Mouse (Mus musculus) ovary, postnatal 36 days (tissue): ENCODE results near the gene Srsf10.

Experiments
- DNase-seq: peaks from one replicate; pipeline ENCODE4 v3.0.0; 2022; ENCODE audit warnings: low spot score, mixed read lengths

Gene Srsf10

DNA sequence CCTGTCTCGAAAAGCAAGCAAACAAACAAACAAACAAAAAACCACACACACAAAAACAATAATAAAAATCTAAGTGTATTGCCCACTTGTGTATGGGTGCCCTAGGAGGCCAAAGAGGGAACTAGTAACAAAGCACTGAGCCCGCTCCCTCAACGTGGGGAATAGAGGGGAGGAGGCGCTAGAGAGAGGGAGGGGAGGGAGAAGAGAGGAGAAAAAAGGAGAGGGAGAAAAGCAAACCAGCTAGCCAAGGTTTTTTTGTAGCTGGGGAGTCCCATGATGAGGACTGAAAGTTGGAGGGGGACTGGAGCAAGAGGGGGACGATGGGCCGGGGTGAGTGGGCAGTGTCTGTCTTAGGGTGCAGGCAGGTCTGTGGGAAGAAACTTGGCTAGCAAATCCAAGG lies 467 bp upstream of the Srsf10 start:
- no peak for DNase-seq

DNA sequence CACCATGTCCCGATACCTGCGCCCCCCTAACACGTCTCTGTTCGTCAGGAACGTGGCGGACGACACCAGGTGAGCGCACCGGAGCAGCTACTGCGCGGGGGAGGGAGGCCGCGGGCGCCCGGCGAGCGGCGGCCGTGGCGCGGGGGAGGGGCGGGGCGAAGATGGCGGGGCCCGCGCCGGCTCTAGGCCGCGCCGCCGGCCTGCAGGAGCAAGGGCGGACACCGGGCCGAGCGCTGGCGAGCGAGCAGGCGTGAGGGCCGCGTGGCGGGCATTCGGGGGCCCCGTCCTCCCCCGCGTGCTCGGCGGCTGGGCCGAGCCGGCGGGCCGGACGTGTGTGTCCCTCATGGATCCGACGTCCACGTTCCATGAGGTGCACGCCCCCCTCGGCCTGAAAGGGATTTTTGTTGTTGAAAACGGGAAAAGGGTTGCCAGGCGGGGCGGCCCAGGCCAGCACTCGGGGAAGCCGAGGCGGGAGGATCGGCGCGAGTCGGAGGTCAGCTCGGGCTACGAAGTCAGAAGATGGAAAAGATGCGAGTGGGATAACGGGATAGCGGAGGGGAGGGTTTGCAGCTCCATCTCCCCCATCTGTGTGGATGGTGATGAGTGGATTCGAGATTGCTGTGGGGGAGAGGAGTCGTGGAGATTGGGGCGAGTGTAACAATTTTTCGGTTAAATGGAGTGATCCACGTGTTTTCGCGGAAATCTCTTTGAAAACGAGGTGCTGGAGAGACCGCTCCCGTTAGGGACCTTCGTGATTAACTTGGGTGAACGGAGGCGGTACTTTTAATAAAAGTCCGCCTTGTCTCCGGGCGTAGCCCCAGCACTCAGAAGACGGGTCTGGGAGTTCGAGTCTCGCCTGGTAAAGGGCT lies 910 bp downstream of the Srsf10 start:
- DNase-seq: peak; percentile 71

DNA sequence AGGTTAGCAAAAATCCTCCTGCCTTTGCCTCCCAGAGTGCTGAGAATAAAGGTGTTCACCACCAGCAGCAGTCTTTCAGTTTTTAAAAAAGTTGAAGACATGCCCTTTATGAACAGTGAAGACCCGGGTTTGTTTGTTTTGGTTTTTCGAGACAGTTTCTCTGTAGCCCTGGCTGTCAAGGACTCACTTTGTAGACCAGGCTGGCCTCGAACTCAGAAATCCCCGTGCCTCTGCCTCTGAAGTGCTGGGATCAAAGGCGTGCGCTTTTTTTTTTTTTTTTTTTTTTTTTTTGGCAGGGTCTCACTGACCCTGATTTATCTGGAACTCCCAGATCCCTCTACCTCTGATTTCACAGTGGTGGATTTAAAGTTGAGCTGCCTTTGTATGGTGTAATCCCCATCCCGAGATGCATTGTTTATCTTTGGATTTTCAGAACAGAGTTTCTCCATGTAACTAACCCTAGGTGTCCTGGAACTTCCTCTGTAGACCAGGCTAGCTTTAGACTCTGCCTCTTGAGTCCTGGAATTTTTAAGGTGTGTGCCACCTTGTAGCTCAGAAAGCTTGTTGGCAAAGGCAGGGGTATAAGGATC lies 2.1 kb downstream of the Srsf10 start:
- DNase-seq: no peak

GRCm38 (mm10) chr4:135868996-135869395 lies 13.4 kb downstream of the Srsf10 start:
- DNase-seq: no peak

GRCm38 (mm10) chr4:135870227-135871023 lies 14.9 kb downstream of the Srsf10 start:
- DNase-seq: no peak

DNA sequence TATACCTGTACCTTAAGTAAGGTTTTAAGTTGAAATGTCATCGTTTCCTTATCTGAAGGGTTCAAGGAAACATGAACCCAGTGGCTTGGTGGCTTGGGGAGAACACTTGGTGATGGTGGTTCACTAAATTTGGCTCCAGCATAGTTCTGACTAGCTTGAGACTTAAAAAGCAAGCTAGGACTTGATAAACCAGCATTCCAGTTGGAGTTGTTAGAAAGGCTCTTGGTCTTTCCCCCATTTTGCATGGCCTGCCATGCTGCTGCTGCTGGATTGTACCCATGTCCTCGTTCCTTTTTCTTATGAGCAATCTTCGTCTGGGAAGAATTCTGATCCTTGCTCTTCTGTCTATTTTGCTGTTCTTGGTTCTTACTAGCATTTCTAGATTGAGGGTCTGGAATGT lies 16.5 kb downstream of the Srsf10 start:
- no peak for DNase-seq

- no peak for DNase-seq
These were observed 17.2 kb downstream of the Srsf10 start for GRCm38 (mm10) chr4:135872589-135873391.

GRCm38 (mm10) chr4:135873526-135874202 lies 18.1 kb downstream of the Srsf10 start, which contains the start of gene Pnrc2:
Gene Pnrc2 (minus strand): TSS chr4:135873850.
- peak; percentile 87 for DNase-seq

DNA sequence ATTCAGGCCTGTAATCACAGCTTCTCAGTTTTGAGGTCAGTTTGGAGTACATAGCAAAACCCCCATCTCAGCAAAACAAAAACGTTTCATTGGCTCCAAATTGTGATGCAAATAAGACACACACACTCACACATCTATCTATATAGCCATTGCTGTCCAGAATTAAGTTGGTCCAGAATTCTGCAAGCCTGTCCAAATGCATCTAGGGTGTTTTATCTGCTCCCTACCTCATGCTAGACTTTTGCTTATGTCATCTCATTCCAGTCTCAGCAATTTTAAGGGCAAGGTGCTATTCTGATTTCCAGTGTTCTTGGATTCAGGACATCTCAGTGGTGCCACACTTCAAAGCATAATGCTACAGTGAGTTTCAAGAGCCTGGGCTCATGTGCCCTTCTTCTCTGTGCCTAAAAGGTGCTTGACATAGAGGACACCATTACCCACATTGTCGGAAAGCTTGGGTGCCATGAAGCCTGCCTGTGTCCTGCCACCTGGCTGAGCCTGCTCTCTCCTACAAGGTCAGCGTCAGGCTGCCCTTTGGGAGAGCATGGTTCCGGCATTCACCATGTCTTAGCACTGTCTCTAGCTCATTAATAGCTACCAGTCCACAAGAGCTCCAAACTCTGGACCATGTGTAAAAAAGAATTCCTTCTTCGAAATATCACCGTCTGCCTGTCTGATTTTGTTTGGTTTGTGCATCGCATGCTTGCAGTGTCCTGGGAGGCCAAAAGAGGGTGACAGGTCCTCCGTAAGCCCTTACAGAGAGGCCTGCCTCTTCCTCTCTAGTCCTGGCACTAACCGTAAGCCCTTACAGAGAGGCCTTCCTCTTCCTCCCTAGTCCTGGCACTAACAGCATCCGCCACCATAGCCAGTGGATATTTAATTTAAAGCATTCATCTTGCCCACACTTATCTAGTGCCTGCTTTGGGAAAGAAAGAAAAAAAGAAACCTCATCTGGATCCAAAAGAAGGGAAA lies 19.3 kb downstream of the Srsf10 start:
- DNase-seq: no peak

DNA sequence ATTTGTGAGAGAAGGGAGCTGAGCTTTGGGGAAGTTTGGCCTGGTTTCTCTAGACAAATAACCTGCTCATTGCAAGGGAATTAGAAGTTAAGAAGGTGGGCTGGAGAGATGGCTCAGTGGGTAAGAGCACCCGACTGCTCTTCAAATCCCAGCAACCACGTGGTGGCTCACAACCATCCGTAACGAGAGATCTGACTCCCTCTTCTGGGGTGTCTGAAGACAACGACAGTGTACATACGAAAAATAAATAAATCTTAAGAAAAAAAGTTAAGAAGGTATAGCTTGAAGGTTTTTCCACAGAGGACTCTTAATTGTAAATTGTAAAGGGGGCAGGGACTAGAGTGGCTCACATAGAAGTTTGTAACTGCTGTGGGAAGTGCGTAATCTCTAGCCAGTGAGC lies 20.0 kb downstream of the Srsf10 start:
- DNase-seq: no peak

- peak; percentile 67 for DNase-seq
These were observed 20.5 kb downstream of the Srsf10 start for GRCm38 (mm10) chr4:135875991-135876582.

DNA sequence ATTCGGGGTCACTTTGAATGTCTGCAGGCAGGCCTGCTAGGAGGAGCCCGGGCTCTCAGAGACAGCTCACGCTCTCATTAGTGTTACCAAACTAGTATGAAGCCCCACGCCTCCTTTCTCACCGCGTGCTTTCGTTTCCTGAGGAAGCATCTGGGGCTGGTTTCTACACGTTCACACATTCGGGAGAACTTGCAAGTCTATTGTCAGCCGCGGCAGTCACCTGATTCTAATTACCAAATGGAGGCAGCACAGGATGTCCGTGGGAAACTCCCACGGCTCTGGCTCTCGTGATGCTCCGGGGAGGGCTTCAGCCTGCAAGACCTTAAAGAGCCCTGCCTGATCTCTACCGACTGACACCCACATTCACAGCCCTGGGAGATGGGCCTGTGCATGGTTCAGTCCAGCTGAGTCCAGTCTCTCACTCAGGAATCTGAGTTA lies 21.1 kb downstream of the Srsf10 start:
- peak; percentile 60 for DNase-seq

DNA sequence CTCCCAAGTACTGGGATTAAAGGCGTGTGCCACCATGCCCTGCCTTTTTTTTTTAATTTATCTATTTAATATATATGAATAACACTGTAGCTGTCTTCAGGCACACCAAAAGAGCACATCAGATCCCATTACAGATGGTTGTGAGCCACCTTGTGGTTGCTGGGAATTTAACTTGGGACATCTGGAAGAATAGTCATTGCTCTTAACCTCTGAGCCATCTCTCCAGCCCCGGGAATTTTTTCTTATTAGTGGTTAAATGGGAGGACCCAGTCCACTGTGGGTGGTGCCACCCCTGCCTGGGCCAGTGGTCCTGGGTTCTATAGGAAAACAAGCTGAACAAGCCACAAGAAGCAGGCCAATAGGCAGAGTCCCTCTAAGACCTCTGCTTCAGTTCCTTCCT lies 22.2 kb downstream of the Srsf10 start:
- no peak for DNase-seq

DNA sequence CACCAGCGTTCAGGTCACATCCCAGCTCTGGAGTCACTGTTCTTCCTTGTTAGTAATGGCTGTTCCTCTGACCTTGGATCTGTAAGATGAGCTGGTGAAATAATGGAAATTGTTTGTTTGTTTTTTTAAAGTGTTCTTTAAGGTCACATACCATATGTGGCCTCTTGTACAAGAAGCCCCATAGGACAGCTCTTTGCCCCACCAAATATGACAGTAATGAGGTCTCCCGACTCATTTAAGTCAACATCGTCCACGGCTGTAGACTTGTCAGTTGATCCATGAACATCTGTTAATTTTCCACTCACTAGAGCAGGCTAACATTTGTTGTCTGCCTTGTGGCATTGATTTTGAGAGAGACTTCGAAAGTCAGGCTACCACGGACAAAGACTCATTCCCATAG lies 23.5 kb downstream of the Srsf10 start:
- DNase-seq: no peak

DNA sequence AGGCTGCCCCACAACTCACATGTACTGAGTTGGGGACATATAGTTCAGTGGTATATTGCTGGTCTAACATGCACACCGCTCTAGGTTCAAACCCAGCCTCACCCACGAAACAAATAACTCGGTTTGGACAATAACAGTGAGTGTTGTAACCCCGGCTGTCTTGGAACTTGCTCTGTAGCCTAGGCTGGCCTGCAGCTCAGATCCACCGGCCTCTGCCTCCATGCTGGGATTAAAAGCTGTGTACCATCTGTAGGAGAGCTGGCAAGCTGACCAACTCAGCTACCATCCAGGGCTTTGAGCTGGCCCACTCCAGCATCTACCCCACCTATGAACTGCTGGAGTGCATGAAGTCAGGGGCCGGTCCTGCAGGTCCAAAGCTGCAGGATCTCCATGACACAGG lies 24.5 kb downstream of the Srsf10 start:
- DNase-seq: no peak

DNA sequence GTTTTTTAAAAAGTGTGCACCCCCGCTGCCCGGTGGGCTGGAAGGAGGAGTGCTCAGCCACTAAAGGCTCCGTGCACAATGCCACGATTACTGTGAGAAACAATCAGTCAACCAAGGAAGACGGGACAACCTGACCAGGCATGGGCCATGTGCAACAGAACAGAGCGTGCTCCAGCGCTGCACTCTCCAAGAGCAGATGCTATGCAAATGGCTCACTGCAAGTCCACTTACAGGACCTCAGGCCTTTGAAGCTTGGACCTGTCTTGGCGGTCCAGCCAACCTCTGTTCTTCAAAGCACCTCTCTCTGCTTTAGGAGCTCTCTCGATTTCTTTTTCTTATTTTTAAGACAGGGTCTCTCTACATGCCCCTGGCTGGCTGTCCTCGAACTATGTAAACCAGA lies 25.0 kb downstream of the Srsf10 start:
- DNase-seq: no peak

DNA sequence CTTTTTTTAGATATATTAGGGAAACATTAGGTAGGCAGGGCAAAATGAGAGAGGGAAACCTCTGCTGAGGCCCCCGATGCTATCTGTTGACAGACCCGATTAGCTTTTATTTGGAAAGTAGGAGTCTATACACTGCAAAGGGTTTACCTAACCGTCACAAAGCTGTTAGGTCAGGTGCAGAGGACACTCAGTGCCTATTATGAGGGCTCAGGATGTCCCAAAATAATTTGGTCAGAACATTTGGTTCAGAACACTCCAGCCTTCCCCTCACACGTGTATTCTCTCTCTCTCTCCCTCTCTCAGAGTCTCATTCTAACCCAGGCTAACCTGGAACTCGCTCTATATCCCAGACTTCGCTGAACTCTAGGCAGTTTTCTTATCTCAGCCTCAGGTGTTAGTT lies 26.5 kb downstream of the Srsf10 start:
- DNase-seq: no peak

GRCm38 (mm10) chr4:135883401-135883851 lies 27.9 kb downstream of the Srsf10 start:
- DNase-seq: peak; percentile 24

- no peak for DNase-seq
These were observed 28.5 kb downstream of the Srsf10 start for GRCm38 (mm10) chr4:135883881-135884516.
